Mouse (Mus musculus) hindbrain, embryonic 10.5 days (tissue): ENCODE data around the gene Zfp40. TPM values are rescaled to one million over a fixed set of nuclear protein-coding genes. Genes with fewer than 3 reads are reported as not detected.
A peak's percentile ranks its signal among the peaks of the same experiment; 100 is the strongest.
"Not testable (repeated sequence)": the region's sequence is repeated elsewhere in the genome, so short reads cannot be mapped to it uniquely, and the experiment has no call there.

ENCODE experiments used
- DNase-seq: peaks from one replicate; pipeline ENCODE4 v3.0.0-alpha.2; 2017; ENCODE audit warnings: low spot score
- H3K27ac ChIP-seq: fragments of 300-500 bp; sonication (generic); 2 replicates; pipeline ENCODE4 v1.5.1; 2016; ENCODE audit warnings: mild to moderate bottlenecking, moderate library complexity
- H3K27me3 ChIP-seq: fragments of 300-500 bp; sonication (generic); 2 replicates; pipeline ENCODE4 v1.6.1; 2016; ENCODE audit warnings: mild to moderate bottlenecking; ENCODE audit not compliant: poor library complexity, insufficient read depth, severe bottlenecking
- H3K36me3 ChIP-seq: fragments of 300-500 bp; sonication (generic); 2 replicates; pipeline ENCODE4 v1.6.1; 2016; ENCODE audit warnings: mild to moderate bottlenecking, moderate library complexity
- H3K4me1 ChIP-seq: fragments of 300-500 bp; sonication (generic); replicated peaks from 2 replicates; pipeline ENCODE4 v1.6.1; 2016; ENCODE audit warnings: mild to moderate bottlenecking
- H3K4me3 ChIP-seq: fragments of 300-500 bp; sonication (generic); 2 replicates; pipeline ENCODE4 v1.5.1; 2016; ENCODE audit warnings: mild to moderate bottlenecking, moderate library complexity
- H3K9me3 ChIP-seq: fragments of 300-500 bp; sonication (generic); 2 replicates; pipeline ENCODE4 v1.6.1; 2016; ENCODE audit warnings: mild to moderate bottlenecking, moderate library complexity
- WGBS: fragments of 180-500 bp; shearing (Covaris S2); methylation state at CpG from one replicate; pipeline ENCODE4 v1.1.7; 2016; 5-methylcytosine and 5-hydroxymethylcytosine counted together
- polyA plus RNA-seq: library from polyadenylated mRNA; unstranded; fragments of >200 nt; fragmentation: Nextera tagmentation; extraction: Ambion mirVana; gene quantifications from 2 replicates; pipeline ENCODE4 v1.2.1, GENCODE M21; 2016

The Zfp40 gene
- 8.7 and 10.3 TPM in 2 replicates for polyA plus RNA-seq

- peak; percentile 87 for DNase-seq
- H3K9me3 ChIP-seq = no peaks in the 10 kb centered on the region
- WGBS = 6% methylated on average over 27 of the region's 27 CpGs
- H3K36me3 ChIP-seq = peaks cover 18% of the 10 kb centered on the region
- H3K4me3 ChIP-seq = peak within 1 kb of the TSS; percentile 75
- H3K27me3 ChIP-seq = no peaks in the 10 kb centered on the region
- peak within 1 kb of the TSS; percentile 92 for H3K27ac ChIP-seq
- H3K4me1 ChIP-seq = peaks cover 7% of the 10 kb centered on the region
Measured at GRCm38 (mm10) chr17:23192453-23193379, at the start of gene Zfp40. TSS of gene Zfp40 (minus strand) at chr17:23193252.

GRCm38 (mm10) chr17:23218320-23218719, 25.3 kb upstream of the Zfp40 start:
- no peak for DNase-seq
- Histone ChIP-seq H3K4me3 (no peak overlapping the region), H3K9me3 (peaks cover 9% of the 10 kb centered on the region; the same call in 1 of the 2 replicates), H3K36me3 (no peaks in the 10 kb centered on the region), H3K27me3 (no peaks in the 10 kb centered on the region), H3K27ac (no peak overlapping the region), H3K4me1 (no peaks in the 10 kb centered on the region)
- 88% methylated on average over 2 of the region's 2 CpGs for WGBS

- not testable (repeated sequence) for H3K27ac ChIP-seq, H3K9me3 ChIP-seq, H3K4me1 ChIP-seq, H3K27me3 ChIP-seq, H3K4me3 ChIP-seq, H3K36me3 ChIP-seq
- DNase-seq = peak; percentile 3
- WGBS = 1% methylated on average over 1 of the region's 1 CpGs
Measured at GRCm38 (mm10) chr17:23199856-23200255, 6.8 kb upstream of the Zfp40 start.

GRCm38 (mm10) chr17:23193441-23193840, 389 bp upstream of the Zfp40 start:
- WGBS = under 1% methylated on average over 11 of the region's 11 CpGs
- Histone ChIP-seq H3K36me3 (peaks cover 14% of the 10 kb centered on the region), H3K4me1 (peaks cover 7% of the 10 kb centered on the region), H3K9me3 (no peaks in the 10 kb centered on the region), H3K27ac (peak overlapping the region; percentile 83), H3K4me3 (peak overlapping the region; percentile 75), H3K27me3 (no peaks in the 10 kb centered on the region)
- DNase-seq = peak; percentile 57

GRCm38 (mm10) chr17:23187680-23188079, 5.4 kb downstream of the Zfp40 start:
- H3K4me1 ChIP-seq = peaks cover 7% of the 10 kb centered on the region
- no peak overlapping the region for H3K27ac ChIP-seq
- 80% methylated on average over 2 of the region's 2 CpGs for WGBS
- no peak overlapping the region for H3K4me3 ChIP-seq
- H3K27me3 ChIP-seq = no peaks in the 10 kb centered on the region
- DNase-seq = no peak
- H3K9me3 ChIP-seq = no peaks in the 10 kb centered on the region
- H3K36me3 ChIP-seq = peaks cover 60% of the 10 kb centered on the region

Other genes starting within 250 kb of the Zfp40 start
- not detected in 2 replicates for gene Vmn2r-ps130, start 132.1 kb downstream of the Zfp40 start, polyA plus RNA-seq
- gene Vmn2r114, start 119.3 kb upstream of the Zfp40 start, polyA plus RNA-seq = not detected in 2 replicates
- not detected in 2 replicates for gene Vmn2r115, start 150.5 kb upstream of the Zfp40 start, polyA plus RNA-seq
- gene Vmn2r116, start 191.4 kb upstream of the Zfp40 start, polyA plus RNA-seq = not detected in 2 replicates